Mouse (Mus musculus): Measurements from ENCODE around the gene Hes7. TPM values are rescaled to one million over a fixed set of nuclear protein-coding genes. Genes with fewer than 3 reads are reported as not detected.
"Not testable (repeated sequence)": the region's sequence is repeated elsewhere in the genome, so short reads cannot be mapped to it uniquely, and the experiment has no call there.

The Hes7 gene
- polyA plus RNA-seq, 1 experiment: 0.07 TPM

- DNase-seq (ENCODE audit: low read depth, low spot score): no peak
- WGBS: 67% methylated on average over 4 of the region's 4 CpGs
Measured at GRCm38 (mm10) chr11:69087082-69087481, 33.1 kb upstream of the Hes7 start.

GRCm38 (mm10) chr11:69087597-69087996 is 32.6 kb upstream of the Hes7 start:
- WGBS: 81% methylated on average over 2 of the region's 2 CpGs
- no peak for DNase-seq (ENCODE audit: low read depth, low spot score)

GRCm38 (mm10) chr11:69088103-69088855 is 31.9 kb upstream of the Hes7 start, which contains the start of gene Vamp2:
Vamp2 (plus strand) TSS chr11:69088490.
- DNase-seq (ENCODE audit: low read depth, low spot score): no peak
- WGBS: under 1% methylated on average over 55 of the region's 67 CpGs

- WGBS: 5% methylated on average over 25 of the region's 25 CpGs
- no peak for DNase-seq (ENCODE audit: low read depth, low spot score)
Measured at GRCm38 (mm10) chr11:69088856-69089615, 31.2 kb upstream of the Hes7 start.

GRCm38 (mm10) chr11:69089616-69090290 is 30.5 kb upstream of the Hes7 start:
- DNase-seq (ENCODE audit: low read depth, low spot score): no peak
- WGBS: 68% methylated on average over 12 of the region's 12 CpGs

- DNase-seq (ENCODE audit: low read depth, low spot score): no peak
- 51% methylated on average over 6 of the region's 6 CpGs for WGBS
Measured at GRCm38 (mm10) chr11:69090367-69090766, 29.8 kb upstream of the Hes7 start.

- WGBS: 63% methylated on average over 7 of the region's 7 CpGs
- DNase-seq (ENCODE audit: low read depth, low spot score): no peak
Measured at GRCm38 (mm10) chr11:69091566-69092385, 28.4 kb upstream of the Hes7 start.

DNA sequence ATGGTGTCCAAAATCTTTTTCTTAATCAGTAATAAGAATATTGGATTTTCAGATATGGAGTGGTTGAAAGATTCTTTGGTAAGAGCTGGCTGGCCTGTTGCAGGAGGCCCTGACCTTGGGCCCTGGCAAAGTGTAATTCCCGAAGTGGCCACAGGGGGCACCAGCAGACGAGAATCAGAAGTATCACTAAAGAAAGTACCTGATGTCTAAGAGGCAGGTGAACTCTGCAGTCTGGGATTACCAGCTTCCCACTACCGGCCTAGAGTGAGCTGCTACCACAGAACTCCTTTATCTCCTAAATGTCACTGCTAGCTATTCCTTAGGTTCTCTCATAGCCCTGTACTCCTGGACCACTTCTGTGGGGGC is 27.8 kb upstream of the Hes7 start:
- WGBS: 2% methylated on average over 3 of the region's 3 CpGs

GRCm38 (mm10) chr11:69092871-69093270 is 27.3 kb upstream of the Hes7 start:
- 53% methylated on average over 4 of the region's 4 CpGs for WGBS
- no peak for DNase-seq (ENCODE audit: low read depth, low spot score)

More for the DNA sequence above, 27.8 kb upstream of the Hes7 start:
- no peak for DNase-seq (ENCODE audit: low read depth, low spot score)

DNA sequence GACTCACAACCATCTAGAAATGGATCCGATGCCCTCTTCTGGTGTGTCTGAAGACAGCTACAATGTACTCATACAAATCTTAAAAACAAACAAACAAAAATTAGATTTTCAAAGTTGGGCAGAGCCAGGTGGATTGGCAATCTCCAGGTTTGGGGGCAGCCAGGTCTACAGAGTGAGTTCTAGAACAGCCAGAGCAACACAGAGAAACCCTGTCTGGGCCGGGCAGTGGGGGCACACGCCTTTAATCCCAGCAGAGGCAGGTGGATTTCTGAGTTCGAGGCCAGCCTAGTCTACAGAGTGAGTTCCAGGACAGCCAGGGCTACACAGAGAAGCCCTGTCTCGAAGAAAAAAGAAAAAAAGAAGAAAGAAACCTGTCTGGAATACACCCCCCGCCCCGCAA is 26.3 kb upstream of the Hes7 start:
- WGBS: 81% methylated on average over 7 of the region's 7 CpGs
- not testable (repeated sequence) for DNase-seq (ENCODE audit: low read depth, low spot score)

- under 1% methylated on average over 37 of the region's 37 CpGs for WGBS
- no peak for DNase-seq (ENCODE audit: low read depth, low spot score)
Measured at GRCm38 (mm10) chr11:69094697-69095429, 25.3 kb upstream of the Hes7 start, which contains the start of gene Per1. Per1 (plus strand) TSS chr11:69095217.

- DNase-seq (ENCODE audit: low read depth, low spot score): no peak
- under 1% methylated on average over 27 of the region's 27 CpGs for WGBS
Measured at GRCm38 (mm10) chr11:69095511-69096231, 24.5 kb upstream of the Hes7 start.

GRCm38 (mm10) chr11:69096360-69096986 is 23.7 kb upstream of the Hes7 start:
- 3% methylated on average over 9 of the region's 9 CpGs for WGBS
- no peak for DNase-seq (ENCODE audit: low read depth, low spot score)

GRCm38 (mm10) chr11:69096987-69097900 is 23.0 kb upstream of the Hes7 start:
- under 1% methylated on average over 29 of the region's 29 CpGs for WGBS
- no peak for DNase-seq (ENCODE audit: low read depth, low spot score)

- DNase-seq (ENCODE audit: low read depth, low spot score): no peak
- WGBS: 13% methylated on average over 8 of the region's 8 CpGs
Measured at GRCm38 (mm10) chr11:69098039-69098761, 22.0 kb upstream of the Hes7 start.

GRCm38 (mm10) chr11:69098762-69099091 is 21.5 kb upstream of the Hes7 start:
- under 1% methylated on average over 19 of the region's 19 CpGs for WGBS
- DNase-seq (ENCODE audit: low read depth, low spot score): no peak
